Mouse (Mus musculus) neutrophil, adult 65 days (primary cell): ENCODE measurements around the gene BC024063. TPM values are rescaled to one million over a fixed set of nuclear protein-coding genes. Genes with fewer than 3 reads are reported as not detected.

ENCODE experiments used
- total RNA-seq: library from RNA; stranded (reverse); gene quantifications from 2 replicates; pipeline ENCODE4 v1.2.4, GENCODE M21; 2023

BC024063 gene
- total RNA-seq = 2.2 TPM in 2 replicates

GRCm38 (mm10) chr10:82082728-82083621, at the start of gene BC024063:
TSS of gene BC024063 (plus strand) at chr10:82083353.

GRCm38 (mm10) chr10:82047597-82048459, 35.3 kb upstream of the BC024063 start, which contains the start of gene Zfp873:
TSS of gene Zfp873 (plus strand) at chr10:82048123.

GRCm38 (mm10) chr10:82127850-82128401, 44.8 kb downstream of the BC024063 start, which contains the start of gene AU041133:
TSS of gene AU041133 (plus strand) at chr10:82128013.

Other genes starting within 250 kb of the BC024063 start
- 1.3 TPM in 1 of 2 replicates, not detected in the other for gene Gm32687, start 219.4 kb upstream of the BC024063 start, total RNA-seq
- 0.28 and 0.32 TPM in 2 replicates for gene Zfp781, start 152.9 kb upstream of the BC024063 start, total RNA-seq
- gene Zfp873, start 35.2 kb upstream of the BC024063 start, total RNA-seq = 0.51 and 0.57 TPM in 2 replicates
- 0.41 and 0.60 TPM in 2 replicates for gene AU041133, start 44.7 kb downstream of the BC024063 start, total RNA-seq
- 0.35 and 0.88 TPM in 2 replicates for gene Zfp938, start 157.9 kb downstream of the BC024063 start, total RNA-seq
- gene 4932415D10Rik, start 233.2 kb downstream of the BC024063 start, total RNA-seq = not detected in 2 replicates